ENCODE assay signal across 17 mouse cellular contexts in genomic region chrX:129407778-129408177, GRCm38 (mm10).
"Had no signal": no experiment of that assay in that cellular context is flagged by ENCODE, and none has a peak within 500 bp of the region (broad histone marks: within the 10 kb centered on the region; RNA-seq: fewer than 3 reads in every experiment).

No protein-coding gene starts in this region.

- DNase-seq: retina, postnatal 1 day; right cerebral cortex, adult 18-20 months; right cerebral cortex, postnatal 14 days; right cerebral cortex, postnatal 25 days; right cerebral cortex, postnatal 4 days; spleen, adult 18-20 months; thymus, adult 18-20 months; thymus, adult 2 months; thymus, postnatal 14 days; thymus, postnatal 25 days; thymus, postnatal 36 days; thymus, postnatal 4 days had no signal

- H3K27me3 ChIP-seq: neural tube, embryonic 12.5 days; neural tube, embryonic 13.5 days; neural tube, embryonic 15.5 days; stomach, embryonic 15.5 days had no signal

- H3K9ac ChIP-seq: neural tube, embryonic 12.5 days; neural tube, embryonic 13.5 days; neural tube, embryonic 15.5 days; stomach, embryonic 15.5 days had no signal

- H3K4me1 ChIP-seq: neural tube, embryonic 12.5 days; neural tube, embryonic 13.5 days; neural tube, embryonic 15.5 days; stomach, embryonic 15.5 days had no signal

- H3K27ac ChIP-seq: neural tube, embryonic 12.5 days; neural tube, embryonic 13.5 days; neural tube, embryonic 15.5 days; stomach, embryonic 15.5 days; stomach, postnatal 0 days had no signal

- H3K4me3 ChIP-seq: neural tube, embryonic 12.5 days; neural tube, embryonic 13.5 days; neural tube, embryonic 15.5 days; stomach, embryonic 15.5 days had no signal

- H3K9me3 ChIP-seq: neural tube, embryonic 12.5 days; neural tube, embryonic 13.5 days; neural tube, embryonic 15.5 days; stomach, embryonic 15.5 days had no signal

- H3K36me3 ChIP-seq: neural tube, embryonic 12.5 days; neural tube, embryonic 13.5 days; neural tube, embryonic 15.5 days; stomach, embryonic 15.5 days had no signal
